Mouse (Mus musculus) induced T-regulatory cell, adult 2 months (primary cell): ENCODE results near the gene Hectd3.

Source experiments
- DNase-seq: peaks from one replicate; pipeline ENCODE4 v3.0.0-alpha.2; 2012; ENCODE audit warnings: low read depth

The Hectd3 gene

DNA sequence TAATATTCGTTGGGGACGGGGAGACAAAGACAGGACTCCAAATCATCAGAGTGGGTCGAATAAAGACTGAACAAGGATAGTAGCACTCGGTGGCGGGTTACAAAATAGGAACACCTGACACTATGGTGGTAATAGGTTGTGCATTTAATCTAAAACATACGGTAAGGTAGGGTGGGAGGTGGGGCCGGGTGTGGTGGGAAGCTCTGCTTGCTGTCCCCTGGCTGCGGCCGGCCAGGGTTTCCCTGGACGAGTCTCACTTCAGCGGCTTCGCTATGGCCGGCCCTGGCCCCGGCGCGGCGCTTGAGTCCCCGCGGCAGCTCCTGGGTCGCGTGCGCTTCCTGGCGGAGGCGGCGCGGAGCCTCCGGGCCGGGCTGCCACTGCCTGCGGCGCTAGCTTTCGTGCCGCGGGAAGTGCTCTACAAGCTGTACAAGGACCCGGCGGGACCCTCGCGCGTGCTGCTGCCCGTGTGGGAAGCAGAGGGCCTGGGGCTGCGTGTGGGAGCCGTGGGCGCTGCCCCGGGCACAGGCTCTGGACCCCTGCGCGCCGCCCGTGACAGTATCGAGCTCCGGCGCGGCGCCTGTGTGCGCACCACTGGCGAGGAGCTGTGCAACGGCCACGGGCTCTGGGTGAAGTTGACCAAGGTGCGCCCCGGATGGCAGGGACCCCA lies at the start of gene Hectd3:
TSS of gene Hectd3 (plus strand) at position 187 of the 667 bp plus-strand sequence.
- peak; percentile 82 for DNase-seq

DNA sequence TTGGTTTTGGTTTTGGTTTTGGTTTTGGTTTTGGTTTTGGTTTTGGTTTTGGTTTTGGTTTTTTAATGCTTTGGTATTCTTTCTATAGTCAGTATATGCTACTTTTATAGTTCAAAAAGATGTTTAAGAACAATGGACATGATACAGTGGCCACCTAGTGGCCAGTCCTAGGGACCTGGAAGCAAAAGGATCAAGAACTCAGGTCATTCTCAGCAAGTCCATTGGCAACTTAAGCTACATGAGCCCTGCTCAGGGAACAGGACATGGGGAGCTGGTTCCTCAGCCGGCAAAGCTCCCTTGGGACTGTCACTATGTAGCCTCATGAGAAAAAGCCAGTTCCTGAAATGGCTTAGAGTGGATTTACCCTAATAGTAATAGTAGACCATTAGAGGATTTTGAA lies 43.5 kb upstream of the Hectd3 start:
- DNase-seq = peak; percentile 49

DNA sequence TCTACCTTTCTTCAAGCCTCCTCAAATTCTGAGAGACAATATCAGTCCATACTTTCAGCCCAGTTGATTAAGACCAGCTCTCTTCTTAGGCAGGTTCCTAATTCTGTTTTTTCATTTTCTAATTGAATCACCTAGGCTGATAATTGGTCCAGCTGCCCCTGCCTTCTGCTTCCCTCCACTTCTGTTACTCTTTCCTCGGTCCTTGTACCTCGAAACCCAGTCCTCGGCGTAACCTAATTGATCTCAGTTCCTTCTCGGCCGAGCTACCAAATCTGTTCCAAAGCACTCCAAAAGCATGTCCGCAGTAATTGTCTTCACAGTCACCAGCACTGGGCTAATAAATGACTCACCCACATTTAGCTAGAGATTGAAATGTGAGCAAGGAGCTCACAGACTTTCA lies 40.2 kb upstream of the Hectd3 start:
- DNase-seq = no peak

DNA sequence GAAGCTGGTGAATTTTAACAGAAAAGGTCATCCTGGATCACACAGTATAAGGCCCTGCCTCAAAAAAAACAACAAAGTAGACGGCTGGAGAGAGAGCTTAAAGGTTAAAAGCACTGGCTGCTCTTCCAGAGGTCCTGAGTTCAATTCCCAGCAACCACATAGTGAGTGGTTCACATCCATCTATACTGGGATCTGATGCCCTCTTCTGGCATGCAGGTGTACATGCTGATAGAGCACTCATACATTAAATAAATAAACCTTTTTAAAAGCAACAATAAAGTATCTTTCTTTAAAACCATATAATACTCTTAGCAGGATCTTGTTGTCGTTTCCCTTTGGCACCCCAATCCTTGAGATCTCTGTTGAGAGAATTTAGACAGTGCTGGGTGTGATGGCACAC lies 18.6 kb upstream of the Hectd3 start:
- DNase-seq = no peak

DNA sequence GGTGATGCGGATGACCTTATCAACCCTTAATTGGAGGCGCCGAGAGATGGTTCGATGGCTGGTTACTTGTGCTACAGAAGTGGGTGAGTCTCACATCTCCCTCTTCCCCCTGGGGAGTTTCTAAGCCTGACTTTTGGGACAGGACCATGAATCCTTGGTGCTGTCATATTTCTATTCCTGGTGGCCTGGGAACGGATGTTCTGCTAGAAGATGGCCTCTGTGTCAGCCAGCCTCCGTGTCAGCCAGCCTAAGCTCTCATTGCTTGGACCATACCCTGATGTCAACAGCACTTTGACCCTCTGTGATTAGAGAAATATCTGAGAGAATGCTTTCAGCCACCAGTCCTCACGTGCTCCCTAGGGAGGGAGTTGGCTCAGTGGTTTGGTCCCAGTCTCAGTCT lies 9.4 kb upstream of the Hectd3 start:
- no peak for DNase-seq

DNA sequence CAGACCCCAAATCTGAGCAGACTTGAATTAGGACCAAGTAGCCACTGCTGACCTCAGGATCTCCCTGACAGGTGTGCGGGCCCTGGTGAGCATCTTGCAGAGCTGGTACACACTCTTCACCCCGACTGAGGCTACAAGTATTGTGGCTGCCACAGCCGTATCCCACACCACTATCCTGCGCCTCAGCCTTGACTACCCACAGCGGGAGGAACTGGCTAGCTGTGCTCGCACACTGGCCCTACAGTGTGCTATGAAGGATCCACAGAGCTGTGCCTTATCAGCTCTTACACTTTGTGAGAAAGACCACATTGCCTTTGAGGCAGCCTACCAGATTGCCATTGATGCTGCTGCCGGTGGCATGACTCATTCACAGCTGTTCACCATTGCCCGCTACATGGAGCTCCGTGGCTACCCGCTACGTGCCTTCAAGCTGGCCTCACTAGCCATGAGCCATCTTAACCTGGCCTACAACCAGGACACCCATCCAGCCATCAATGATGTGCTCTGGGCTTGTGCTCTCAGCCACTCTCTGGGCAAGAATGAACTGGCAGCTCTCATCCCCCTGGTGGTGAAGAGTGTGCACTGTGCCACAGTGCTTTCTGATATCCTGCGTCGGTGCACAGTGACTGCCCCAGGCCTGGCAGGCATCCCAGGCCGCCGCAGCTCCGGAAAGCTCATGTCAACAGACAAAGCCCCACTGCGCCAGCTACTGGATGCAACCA lies 8.6 kb upstream of the Hectd3 start:
- DNase-seq = peak; percentile 71

DNA sequence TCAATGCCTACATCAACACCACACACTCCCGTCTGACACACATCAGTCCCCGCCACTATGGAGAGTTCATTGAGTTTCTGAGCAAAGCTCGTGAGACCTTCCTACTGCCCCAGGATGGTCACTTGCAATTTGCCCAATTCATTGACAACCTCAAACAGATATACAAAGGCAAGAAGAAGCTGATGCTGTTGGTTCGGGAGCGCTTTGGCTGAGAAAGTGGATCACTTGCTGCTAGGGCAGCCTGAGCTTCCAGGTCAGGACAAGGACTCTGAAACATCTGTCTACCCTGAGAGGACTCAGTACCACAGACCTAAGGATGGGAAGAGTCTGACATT lies 8.0 kb upstream of the Hectd3 start:
- DNase-seq = no peak

DNA sequence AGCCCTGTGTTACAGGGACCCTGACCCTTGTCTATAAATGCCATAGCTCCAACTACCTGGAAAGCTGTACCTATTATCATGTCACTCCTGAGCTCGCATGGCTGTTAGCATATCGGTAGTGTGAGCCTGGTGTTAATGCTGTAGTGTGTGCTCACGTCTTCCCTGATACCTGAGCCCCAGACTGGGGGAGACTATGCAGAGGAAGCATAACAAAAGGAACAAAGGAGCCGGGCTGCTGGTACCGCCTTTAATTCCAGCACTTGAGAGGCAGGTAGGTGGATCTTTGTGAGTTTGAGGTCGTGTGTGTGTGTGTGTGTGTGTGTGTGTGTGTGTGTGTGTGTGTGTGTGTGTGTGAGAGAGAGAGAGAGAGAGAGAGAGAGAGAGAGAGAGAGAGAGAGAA lies 5.4 kb upstream of the Hectd3 start:
- DNase-seq = no peak

DNA sequence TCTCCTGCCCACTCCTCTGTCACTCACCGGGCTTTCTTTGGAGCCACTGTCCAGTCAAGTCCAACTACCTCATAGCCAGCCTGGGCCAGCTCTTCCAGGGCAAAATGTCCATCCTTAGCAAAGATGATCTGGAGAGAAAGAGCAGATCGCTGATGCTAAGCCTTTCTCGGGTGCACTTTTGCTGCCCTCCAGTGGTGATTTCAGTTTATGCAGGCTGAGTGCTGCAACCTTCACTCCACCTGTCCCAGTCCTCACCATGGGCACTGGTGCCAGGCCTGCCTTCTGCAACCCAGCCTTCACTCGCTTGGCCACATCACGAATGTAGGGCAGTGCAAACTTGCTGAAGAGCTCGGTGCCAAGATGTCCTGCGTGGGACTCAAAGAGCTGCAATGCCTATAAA lies 3.8 kb upstream of the Hectd3 start:
- peak; percentile 88 for DNase-seq

DNA sequence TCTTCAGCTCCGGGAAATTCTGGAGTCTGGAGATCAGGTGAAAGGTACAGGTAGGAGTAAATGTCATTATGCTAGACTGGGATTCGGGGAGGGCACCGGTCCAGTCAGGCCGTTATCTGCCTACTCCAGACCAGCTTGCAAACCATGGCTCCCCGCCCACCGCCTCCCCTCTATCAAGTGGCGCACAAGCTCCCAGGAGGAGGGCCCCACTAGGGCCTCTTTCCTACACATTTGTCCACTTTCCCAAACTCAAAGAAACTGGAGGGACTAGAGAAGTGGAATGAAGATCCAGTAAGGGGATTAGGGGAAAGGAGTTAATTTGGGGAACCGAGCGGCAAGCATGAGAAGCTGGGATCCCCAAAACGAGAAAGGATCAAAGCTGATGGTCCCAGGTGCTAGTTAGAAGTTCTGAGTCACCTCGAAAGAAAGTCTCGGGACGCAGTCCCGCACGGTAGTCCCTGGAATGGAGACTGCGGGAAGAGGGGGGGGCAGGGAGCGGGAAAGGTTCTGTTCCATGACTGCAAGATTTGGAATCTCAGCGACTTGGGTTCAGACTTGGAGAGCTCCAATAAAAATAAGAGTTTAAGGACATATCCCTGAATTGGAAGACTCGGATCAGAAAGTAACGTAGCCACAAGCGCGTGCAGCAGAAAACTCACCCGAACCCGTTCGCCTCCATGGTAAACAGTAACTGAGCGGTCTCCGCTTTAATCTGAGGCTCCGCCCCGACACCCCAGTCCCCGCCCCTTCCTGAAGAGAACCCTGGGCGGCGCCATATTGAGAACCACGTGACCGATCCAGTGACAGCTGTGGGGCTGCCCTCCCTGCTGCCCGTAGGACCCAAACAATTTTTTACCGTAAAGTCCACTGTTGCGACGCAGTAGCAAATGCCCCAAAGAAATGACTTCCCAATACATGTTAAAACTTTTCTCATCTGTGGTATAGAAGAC lies 1.2 kb upstream of the Hectd3 start, which contains the start of gene Urod:
TSS of gene Urod (minus strand) at position 742 of the 950 bp plus-strand sequence.
- DNase-seq = peak; percentile 98

DNA sequence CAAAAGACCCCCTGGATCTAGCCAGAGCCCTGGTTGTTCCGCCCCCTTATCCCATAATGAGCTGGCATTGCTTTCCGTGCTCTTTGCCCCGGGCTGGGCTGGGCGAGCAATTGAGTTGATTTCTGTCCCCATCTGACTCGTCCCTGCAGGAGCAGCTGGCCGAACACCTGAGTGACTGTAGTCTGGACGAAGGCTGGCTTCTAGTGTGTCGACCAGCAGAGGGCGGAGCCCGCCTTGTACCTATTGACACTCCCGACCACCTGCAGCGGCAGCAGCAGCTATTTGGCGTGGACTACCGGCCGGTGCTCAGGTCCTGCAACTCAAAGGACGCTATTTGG lies 650 bp downstream of the Hectd3 start:
- peak; percentile 60 for DNase-seq

DNA sequence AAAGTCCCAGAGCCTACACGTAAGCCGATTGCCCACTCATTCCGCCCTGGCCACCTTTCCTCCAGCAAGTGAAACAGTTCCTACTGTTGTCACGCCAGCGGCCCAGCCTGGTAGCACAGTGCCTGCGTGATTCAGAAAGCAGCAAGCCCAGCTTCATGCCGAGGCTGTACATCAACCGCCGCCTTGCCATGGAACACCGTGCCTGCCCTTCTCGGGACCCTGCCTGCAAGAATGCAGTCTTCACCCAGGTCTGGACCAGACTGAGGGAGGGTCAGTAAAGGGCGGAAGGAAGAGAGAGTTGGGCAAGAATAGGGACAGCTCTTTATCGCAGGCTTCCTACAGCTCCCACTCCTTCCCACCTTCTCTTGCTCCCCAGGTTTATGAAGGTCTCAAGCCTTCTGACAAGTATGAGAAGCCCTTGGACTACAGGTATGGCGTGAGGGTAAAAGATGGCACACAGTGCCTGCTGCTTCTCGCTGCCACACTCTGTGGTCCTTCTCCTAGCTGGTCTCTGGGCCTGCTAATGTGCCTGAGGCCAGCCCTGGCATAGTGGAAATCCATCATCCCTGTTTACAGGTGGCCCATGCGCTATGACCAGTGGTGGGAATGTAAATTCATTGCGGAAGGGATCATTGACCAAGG lies 4.5 kb downstream of the Hectd3 start:
- DNase-seq = no peak

DNA sequence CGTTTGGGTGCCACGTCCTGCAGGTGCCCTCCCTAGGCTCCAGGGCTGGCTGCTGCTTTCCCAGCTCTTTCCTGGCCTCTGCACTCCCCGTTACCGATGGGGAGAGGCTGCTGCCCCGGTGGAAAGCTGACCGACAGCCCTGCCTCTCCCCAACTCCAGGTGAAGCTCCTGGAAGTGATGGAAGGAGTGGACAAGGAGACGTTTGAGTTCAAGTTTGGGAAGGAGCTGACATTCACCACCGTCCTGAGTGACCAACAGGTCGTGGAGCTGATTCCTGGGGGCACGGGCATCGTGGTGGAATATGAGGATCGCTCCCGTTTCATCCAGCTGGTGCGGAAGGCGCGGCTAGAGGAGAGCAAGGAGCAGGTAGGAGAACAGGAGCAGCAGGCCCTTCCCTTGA lies 6.8 kb downstream of the Hectd3 start:
- no peak for DNase-seq

DNA sequence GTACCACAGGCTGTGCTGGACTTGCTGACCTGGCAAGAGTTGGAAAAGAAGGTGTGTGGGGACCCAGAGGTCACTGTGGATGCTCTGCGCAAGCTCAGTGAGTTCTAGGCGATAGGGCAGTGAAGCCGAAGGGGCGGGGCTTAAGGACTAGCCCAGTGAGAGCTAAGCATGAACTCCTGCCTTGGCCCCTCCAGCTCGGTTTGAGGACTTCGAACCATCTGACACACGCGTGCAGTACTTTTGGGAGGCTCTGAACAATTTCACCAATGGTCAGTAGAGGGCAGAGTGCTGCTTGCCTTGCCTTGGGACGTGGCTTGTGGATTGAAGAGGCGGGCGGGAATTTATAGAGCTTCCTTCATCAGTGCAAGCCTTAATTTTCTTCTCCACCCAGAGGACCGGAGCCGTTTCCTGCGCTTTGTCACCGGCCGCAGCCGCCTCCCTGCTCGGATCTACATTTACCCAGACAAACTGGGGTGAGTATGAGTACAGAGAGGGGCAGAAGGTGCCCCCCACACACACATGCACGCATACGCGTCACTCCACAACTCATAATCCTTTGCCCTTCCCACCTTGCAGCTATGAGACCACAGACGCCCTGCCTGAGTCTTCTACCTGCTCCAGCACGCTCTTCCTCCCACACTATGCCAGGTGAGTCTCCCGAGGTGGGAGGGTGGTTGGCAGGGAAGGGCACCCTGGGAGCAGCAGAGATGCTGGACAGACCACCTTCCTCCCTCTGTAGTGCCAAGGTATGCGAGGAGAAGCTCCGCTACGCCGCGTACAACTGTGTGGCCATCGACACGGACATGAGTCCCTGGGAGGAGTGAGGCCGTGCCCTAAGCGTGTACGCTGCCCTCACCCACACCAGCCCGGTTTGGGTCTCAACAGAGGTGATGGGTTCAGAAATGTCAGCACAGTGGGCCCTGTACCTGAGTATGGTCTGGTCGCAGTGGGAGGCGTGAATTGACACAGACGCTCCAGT lies 7.7 kb downstream of the Hectd3 start:
- DNase-seq = peak; percentile 62

DNA sequence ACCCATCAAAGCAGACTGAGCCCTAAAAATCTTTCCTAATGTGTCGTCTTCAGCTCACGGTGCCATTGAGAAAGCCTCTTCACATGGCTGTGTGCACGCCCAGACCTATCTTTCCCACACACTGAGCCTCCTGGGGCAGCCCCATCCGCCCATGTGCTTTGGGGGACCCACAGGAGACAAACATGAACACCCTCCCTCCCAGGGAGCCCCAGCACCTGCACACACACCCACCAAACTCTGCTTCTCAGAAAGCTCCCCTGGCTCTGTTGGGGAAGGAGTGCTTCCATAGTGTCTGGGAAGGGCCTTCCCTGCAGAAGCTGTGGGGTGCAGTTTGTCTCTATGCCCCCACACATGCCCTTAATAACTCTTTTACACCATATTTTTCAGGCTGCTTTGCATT lies 9.5 kb downstream of the Hectd3 start:
- DNase-seq = no peak

DNA sequence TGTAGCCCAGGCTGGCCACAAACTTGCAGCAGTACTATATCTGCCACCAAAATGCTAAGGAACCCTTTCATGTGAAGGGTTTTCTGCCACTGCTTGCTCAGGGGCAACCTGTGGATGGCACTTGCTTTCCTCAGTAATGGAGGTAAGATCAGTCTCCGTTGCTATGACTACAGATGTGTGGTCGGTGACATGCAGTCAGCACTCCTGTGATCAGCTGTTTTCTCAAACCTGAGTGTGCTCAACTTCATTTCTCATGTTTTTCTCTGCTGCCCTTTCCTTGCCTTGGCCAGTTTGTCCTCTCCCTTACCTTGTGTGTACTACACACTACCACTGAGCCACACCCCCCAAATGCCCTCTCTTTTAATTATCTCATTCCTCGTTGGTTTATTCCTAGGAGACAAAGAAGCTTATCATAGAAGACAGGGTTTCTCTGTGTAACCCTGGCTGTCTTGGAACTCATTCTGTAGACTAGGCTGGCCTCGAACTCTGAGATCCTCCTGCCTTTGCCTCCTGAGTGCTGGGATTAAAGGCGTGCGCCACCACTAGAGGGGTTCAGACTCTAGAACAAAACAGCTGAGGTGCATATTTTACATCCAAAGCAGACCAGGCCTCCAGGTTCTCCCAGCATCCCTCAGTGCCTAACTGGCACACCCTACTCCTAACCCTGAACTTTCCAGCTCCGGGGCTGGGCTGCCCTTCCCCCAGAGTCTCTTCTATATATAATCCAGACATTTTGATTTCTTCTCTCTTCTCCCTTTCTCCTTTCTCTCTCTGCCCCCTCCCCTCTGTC lies 10.7 kb downstream of the Hectd3 start:
- peak; percentile 38 for DNase-seq

DNA sequence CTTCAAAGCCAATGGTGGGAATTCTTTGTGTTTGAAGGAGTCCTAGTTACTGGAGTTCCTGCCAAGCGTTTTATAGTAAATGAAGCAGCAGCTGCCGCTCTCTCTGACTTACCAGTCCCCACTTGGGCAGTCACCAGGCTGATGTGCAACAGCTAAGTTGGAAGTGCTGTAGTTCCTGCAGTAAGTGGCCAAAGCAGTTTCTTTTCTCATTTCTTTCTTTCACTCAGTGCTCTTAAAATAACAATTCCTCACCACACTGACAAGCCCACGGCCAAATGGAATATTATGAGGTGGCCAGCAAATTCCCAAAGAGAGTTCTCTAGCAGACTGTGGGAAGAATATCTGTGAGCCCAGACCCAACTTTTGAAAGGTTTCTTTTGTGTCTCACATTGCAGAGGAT lies 11.9 kb downstream of the Hectd3 start:
- no peak for DNase-seq

DNA sequence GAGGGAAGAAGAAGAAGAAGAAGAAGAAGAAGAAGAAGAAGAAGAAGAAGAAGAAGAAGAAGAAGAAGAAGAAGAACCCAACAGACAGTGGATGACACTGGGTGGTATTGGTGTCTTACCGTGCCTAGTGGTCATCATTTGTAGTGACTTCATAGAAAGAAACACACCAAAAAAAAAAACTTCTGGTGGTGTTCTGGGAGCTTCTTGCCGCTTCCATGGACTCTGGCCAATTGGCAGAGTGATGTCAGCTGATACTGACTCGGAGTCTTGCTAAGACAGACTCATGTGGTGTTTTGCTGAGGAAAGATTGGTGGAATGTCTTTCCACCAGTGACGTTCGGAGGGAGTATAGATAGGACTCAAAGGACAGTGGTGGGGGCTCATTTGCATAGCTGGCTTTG lies 15.1 kb downstream of the Hectd3 start:
- no peak for DNase-seq

DNA sequence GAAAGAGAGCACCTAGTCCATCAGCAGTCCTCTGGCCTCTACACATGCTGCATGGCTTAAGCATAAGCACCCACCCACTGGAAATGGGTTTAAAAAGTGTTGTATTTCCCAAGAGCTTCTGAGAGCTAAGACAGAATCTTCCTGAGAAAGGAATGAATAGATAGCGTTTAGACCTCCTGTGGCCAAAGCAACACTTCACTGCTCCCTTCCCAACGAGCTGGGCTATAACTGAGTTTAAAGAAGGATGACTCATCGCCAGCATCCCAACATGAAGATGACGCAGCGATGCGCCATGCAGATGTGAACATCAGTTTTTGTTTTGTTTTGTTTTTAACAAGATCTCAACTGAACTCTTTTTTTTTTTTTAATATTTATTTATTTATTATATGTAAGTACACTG lies 18.5 kb downstream of the Hectd3 start:
- no peak for DNase-seq

DNA sequence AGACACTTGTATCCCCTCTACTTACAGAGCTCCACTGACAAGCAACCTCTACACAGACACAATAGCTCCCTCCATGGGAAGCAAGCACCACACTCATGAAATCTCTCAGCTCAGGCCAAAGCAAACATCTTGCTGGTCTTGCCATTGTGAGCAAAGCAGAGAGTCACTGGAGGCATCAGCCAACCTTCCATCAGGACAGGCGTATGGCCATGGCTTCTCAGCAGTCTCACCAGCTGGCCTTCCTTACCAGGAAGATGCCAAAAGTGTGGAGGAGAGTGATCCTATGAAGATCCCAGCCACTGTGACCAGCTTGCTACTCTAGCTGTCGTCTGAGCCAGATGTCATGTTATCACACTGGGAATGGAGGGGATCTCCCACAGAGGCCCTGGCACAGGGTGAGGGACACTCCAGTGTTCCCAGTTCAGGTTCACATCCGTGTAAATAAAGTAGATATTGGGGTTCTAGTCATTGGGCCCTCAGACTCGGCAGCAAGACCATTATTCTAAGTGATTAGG lies 19.8 kb downstream of the Hectd3 start:
- DNase-seq = no peak
